Mouse (Mus musculus): Measurements from ENCODE around the gene Slc6a2.

The Slc6a2 gene

DNA sequence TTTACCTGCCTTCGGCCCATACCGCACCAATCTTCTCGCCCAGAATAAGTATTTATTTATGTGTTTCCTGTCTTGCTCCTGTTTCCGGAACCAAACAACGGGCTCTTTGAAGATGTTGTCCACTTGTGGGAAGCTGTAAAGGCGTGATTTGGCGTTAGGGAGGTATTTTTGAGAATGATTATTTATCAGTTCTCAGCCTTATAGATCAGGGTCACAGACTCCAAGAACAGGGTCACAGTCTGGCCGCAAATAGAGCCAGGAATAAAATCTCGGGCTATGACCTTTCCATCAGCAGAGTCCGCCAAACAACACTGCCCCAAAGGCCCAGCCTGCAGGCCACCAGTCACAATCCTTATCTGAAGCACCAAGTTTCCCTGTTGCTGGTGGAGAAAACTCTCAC is at the start of gene Slc6a2:
Slc6a2 (plus strand) TSS at position 301 of the 400 bp plus-strand sequence.
- no peak for DNase-seq (ENCODE audit: low spot score in 2 of 2)

DNA sequence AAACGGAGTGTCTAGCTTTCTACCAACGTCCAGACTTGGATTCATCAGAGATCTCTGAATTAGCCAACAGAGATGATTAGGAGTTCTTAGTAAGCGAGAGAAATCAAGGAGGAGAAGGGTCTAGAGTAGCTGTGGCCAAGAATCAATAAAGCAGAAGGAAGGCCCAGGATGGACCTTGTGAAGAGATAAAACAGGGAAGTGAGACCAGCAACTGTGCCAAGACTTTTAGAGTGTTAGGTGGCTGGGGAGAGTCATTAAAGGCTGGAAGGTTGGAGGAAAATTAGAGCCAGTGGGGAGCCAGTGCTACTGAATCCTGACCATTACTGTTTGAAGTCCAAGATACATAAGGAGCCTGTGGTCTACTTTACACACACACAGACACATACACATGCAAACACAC is 48.4 kb upstream of the Slc6a2 start:
- DNase-seq (ENCODE audit: low spot score in 2 of 2), result no peak

DNA sequence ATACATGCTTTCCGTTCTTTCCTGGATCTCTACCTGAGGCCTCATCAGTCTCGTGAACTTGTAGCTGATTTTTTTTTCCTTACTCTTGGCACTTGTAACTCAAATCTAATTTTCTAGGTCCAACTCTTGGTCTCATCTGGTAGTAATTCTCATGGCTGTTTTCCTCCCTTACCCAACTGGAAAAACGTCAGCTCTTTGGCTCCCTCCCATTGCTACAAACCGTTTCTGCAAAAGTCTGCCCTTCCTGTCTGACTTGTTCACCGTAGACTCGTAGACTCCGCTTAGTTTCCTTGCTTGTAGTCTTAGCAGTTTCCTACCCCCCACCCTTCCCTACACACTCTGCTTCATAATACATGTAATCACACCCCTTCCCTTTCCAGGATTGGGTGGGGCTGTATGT is 46.5 kb upstream of the Slc6a2 start:
- no peak for DNase-seq (ENCODE audit: low spot score in 2 of 2)

DNA sequence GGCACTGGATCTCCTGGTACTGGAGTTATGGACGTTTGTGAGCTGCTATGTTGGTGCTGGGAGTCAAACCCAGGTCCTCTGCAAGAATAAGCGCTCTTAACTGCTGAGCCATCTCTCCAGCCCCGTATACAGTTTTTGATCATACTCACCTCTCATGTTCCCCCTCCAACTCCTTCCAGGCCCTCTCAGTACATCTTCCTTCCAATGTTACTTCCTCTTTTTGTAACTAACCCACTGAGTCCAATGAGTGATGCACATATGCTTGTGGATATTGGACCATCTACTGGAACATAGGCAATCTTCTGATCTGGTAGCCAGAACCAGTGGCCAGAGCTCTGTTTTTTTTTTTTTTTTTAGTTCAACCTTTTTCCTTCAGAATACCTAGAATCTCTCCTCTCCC is 43.8 kb upstream of the Slc6a2 start:
- no peak for DNase-seq (ENCODE audit: low spot score in 2 of 2)

DNA sequence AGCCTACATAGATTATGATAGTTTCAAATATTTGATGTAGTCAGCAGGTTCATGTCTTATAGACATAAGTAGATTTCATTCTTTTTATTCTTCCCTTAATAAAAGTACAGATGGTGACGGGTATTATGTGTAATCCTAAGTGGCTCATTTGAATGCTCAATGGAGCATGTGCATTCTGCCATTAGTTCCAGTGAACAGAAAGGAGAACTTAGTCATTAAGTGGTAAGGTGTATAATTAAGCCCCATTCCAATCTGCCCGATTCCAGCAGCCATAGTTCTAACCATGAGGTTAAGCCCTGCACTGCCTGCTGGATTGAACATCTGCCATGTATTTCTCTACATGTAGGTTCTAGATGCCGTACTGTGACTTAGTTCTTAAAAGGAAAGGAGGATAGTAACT is 38.1 kb upstream of the Slc6a2 start:
- DNase-seq (ENCODE audit: low spot score in 2 of 2), result no peak

DNA sequence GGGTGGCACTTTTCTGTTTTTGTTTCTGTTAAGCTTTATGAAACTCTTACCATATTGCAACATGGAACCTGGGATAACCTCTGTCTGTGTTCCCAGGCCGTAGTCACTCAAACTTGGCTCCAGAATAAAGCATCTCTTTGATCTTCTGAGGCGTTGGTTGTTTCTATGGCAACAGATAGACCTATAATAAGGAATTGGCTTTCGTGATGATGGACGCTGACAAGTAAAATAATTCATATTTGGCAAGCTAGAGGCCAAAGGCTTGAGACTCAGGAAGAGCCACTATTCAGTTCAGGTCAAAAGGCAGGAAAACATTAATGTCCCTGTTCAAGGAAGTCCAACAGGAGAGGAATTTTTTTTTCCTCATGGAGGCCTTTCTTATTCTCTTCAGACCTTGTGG is 30.9 kb upstream of the Slc6a2 start:
- DNase-seq (ENCODE audit: low spot score in 2 of 2), result no peak

DNA sequence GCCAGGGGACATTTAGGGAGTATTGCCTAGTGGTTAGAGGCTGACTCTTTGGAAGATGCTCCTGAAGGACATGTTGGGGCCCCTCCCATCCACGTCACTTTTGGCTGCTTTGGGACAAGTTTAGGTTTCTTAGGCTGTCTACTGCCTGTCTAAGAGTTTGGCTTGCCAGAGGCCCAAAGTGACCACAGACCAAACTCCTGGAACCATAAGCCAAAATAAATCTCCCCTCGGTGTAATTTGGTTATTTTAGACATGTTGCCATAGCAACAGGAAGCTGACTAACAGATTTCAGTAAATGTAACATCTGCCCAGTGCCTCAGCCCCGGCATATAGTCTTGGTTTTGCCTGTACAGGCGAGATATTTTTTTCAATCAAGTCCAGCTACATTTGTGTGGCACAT is 21.8 kb upstream of the Slc6a2 start:
- no peak for DNase-seq (ENCODE audit: low spot score in 2 of 2)

DNA sequence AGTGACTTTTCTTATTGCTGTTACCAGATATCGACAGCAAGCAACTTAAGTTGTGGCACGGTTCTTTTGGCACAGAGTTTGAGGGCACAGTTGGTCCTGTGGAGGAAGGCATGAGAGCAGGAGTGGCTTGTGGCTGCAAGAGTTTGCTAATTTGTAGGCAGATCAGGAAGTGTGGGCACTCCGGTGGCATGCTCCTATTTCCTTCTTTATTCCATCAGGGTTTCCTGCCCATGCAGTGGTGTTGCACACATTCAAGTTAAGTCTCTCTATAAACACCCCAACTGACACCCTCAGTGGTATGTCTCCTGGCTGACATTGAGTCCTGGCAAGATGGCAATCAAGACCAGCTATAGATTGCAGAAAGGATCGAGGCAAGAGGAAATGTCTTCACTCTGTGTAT is 10.8 kb upstream of the Slc6a2 start:
- DNase-seq (ENCODE audit: low spot score in 2 of 2), result no peak

DNA sequence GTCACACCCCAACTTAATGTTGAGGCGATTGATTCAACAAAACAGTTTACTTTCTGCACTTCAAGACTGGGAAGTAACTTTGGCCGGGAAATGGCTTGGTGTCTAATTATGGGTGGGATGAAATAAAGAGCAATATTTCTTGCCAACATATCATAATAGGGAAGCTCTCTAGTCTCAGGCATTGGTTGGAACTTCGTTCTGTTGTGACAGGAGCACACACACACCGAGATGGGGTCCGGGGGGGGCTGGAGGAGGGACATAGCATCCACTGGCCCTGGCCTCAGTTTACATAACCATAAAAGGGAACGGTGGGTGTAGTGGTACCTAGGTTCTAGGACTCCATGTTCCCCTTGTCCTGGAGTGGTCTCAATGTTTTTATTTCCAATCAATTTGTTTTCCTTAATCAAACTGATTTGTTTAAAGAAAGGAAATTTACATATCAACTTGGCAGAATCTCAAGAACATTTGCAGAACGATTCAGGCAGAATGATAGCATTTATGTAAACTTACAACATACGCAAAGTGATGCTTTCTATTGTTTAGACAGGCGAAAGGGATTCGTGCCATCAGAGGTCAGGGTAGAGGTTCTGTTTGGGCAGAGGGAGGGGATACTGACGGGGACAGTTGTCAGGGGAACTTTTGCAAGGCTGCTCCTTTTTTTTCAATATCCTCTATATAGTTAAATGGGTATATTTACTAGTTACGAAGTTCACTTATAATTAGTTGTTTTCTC is 9.1 kb upstream of the Slc6a2 start:
- no peak for DNase-seq (ENCODE audit: low spot score in 2 of 2)

DNA sequence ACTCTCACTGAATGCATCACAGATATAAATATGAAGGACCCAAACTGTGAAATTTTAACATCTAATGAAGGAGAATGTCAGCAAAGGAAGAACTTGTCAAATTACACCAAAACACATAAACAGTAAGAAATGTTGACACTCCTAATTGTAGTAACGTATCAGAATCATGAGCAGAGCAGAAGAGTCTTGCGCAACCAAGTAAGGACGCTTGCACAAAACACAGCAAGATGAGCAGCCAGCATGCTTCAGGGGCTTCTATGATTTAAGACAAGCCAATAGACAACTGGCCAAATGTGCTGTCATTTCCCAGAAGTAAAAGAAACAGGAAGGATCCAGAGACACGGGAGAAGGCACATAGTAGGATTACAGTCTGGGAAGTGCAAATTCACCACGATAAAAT is 5.8 kb upstream of the Slc6a2 start:
- no peak for DNase-seq (ENCODE audit: low spot score in 2 of 2)

DNA sequence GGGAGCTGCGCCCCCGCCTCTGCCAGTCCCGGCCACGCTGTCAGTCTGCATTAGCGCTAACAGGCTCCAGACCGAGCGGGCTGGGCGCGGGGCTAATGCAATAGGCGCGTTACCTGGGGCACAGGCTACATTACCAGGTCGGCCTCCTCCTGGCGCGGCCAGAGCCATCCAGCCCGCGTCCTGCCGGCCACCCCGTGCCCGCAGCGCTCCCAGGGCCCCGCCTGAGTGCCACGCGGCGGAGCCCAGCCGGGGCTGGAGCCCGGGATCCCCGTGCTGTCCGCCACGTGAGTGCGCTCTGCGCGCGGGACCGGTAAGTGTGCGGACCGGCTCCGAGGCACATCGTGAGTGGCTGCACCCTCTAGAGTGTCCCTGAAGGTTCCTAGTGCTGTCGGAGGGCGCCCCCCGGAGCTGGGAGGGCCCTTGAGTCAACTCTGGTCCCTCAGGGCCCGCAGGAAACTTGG is 602 bp downstream of the Slc6a2 start:
- no peak for DNase-seq (ENCODE audit: low spot score in 2 of 2)

DNA sequence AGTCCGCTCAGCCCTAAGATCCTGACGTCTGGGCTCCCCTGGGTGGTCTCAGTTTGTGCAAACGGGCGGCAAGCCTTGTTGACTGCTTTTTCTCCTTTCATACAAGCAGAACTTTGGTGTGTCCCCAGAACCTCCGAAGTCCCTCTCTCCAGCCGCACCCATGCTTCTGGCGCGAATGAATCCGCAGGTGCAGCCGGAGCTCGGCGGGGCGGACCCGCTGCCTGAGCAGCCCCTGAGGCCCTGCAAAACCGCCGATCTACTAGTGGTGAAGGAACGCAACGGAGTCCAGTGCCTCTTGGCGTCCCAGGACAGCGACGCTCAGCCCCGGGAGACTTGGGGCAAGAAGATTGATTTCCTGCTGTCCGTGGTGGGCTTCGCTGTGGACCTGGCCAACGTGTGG is 1.2 kb downstream of the Slc6a2 start:
- no peak for DNase-seq (ENCODE audit: low spot score in 2 of 2)

DNA sequence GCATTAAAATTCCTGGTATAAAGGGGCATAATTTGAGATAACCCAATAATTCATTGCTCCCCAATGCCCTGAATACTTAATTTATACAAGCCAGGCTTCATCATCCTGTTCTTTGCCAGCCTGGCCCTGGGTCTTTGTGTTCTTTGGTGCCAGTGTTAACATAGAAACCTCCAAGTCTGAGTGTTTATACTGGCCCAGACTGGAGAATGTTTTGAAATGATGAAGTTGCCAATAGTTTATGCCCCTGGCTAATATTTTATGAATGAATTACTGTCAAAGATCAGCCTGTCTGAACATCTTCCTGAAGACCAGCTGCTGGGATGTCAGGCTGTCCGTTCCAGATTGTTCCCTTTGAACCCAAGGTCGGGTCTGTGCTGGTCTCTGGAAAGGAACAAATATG is 4.7 kb downstream of the Slc6a2 start:
- DNase-seq (ENCODE audit: low spot score in 2 of 2), result no peak

DNA sequence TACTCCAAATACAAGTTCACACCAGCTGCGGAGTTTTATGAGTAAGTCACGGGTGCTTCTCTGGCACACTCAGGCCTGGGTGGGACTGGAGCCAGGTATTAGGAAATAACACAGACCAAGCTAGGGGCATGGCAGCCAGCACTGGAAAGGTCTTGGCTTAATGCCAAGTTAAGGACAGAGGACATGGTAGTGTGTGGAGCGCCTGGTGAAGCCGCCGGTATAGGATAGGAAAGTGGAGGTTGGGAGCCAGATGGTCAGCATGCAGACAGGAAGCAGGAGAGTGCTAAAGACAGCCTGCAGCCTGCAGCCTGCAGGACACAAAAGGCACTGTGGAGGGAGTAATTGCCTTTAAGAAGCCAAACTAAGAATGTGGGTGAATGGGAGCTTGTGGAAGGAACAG is 13.1 kb downstream of the Slc6a2 start:
- DNase-seq (ENCODE audit: low spot score in 2 of 2), result no peak

DNA sequence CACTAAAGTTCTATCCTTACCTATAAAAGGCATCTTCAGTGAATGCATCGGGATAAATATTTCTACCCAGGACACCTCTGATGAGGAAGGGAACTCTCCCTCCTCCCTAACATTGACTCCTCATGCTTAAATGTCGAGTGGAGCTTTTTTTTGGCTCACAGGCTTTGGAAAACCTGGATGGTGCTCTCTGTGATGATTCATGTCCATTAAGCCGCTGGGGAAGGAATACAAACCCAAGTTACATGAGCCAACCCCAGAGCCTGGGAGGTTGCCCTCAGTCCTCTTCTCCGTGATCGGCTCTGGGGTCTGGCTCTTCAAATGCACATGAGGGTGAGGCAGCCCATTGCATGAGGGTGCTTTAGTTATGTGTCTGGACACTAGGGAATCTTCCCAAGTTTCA is 16.8 kb downstream of the Slc6a2 start:
- DNase-seq (ENCODE audit: low spot score in 2 of 2), result no peak

DNA sequence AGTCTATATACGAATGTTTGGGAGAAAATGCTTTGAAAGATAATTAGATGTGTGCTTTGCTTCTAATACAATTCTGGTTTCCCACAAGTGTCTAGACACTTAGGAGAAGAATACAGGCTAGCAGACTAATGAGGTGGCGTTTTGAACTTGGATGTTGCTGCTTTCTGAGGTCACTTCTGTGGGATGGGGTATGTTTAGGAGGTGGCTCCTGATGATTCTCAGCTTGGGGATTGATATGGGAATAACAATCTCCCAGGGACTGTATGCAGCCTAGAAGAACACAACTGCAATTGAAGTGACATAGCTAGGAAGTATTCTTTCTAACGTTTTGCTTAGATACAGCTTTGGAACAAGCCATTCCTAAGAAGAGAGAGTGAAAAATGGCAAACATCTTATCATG is 22.6 kb downstream of the Slc6a2 start:
- DNase-seq (ENCODE audit: low spot score in 2 of 2), result no peak

DNA sequence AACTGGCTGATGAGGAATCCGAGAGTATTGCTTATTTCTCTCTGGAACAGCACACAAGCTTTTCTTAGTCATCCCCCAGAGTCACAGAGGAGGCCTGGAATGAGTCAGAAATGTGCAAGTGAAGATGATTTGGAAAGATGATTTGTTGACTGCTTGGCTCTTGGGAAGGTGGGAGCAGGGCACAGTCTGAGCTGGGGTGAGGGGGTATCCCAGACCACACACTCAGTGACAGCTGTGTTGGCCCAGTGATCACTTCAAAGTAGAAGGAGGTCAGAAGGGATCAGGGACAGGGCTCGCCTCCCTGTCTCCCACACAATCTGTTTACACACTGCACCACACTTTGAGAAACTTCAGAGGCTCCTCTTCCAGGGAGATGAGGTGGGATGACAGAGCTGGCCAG is 24.5 kb downstream of the Slc6a2 start:
- DNase-seq (ENCODE audit: low spot score in 2 of 2), result no peak

DNA sequence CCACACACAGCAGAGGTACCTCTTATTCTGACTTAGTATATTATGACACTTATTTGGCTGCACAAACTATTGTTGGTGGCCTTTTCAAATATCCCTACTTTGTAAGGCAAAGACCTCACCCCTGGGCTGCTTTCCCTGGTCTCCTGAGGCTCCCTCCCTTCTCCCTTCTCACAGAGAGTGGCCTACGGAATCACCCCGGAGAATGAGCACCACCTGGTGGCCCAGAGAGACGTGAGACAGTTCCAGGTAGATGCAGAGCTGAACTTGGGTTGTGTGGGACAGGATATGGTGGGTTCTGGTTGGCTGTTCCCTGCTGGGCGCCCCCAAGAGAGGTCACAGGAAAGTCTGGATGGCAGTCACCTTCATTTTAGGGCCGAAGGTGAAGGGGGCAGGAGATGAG is 37.0 kb downstream of the Slc6a2 start:
- peak; percentile 26 to 44 for DNase-seq (ENCODE audit: low spot score in 2 of 2)

DNA sequence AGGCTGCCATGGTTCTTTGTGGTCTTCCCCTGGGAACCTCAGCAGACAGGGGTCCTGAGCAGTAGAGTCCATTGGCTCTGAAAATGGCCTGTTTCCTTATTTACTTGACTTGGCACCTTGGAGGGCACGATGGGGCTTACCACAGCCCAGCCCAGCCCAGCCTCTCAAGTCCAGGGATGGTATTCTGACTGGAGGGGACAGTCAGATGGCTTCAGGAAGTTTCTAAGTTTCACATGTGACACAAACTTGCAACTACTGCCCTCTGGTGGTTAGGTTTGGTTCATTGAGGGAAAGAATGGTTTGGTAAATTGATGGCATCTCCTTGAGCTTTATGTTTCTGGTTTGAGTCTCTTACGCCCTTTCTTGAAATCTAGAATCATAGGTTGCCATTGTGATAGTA is 38.7 kb downstream of the Slc6a2 start:
- peak in 1 of 2 experiments; percentile 28 for DNase-seq (ENCODE audit: low spot score in 2 of 2)

DNA sequence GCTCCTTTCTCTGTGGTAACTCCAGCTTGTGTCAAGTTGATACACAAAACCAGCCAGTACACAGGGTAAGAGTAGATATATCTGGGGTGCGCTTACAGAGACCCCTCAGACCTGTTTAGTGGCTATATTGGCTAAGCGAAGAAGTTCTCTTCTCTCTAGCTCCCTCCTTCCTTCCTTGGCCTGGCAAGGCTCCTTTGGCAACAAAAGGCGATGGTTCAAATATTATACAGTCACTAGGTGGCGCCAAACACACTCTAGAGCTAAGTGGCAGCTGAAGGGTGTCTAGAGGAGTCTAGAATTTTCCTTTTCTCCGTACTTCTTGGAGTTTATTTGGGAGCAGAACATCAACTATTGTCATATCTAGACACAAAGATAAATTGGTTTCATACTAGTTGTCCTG is 50.4 kb downstream of the Slc6a2 start:
- peak in 1 of 2 experiments; percentile 31 for DNase-seq (ENCODE audit: low spot score in 2 of 2)

DNA sequence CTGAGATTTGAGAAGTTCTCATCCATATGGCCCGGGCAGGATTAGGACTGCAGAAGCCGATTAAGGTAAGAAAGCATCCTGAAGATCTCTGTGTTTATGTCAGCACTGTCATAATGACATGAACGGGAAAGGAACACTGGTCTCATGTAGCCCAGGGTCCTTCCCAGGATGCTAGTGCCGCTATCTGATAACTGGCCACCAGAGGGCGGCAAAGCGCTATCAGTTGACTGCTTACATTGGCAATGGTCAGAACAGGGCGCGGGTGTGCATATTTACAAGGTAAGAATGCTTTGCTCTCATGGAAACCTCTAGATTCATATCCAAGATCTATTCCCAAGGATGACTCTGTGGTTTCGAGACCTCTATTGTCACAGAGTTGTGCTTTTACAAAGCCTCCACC is 51.6 kb downstream of the Slc6a2 start:
- peak; percentile 63 to 88 for DNase-seq (ENCODE audit: low spot score in 2 of 2)

DNA sequence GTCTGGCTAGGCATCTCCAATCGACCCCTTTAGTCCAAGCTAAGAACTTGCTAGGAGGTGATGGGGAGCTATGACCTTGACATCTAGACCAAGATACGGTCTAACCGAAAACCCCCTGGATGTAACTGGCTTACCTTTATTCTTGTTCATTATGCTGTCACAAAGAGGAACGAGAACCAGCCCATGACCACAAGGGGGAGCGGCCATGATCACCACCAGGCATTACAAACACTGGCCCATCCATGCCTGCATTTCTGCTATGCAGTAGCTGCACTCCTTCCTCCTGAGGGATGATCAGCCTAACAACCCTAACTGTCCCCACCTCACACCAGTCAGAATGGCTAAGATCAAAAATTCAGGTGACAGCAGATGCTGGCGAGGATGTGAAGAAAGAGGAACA is 52.3 kb downstream of the Slc6a2 start:
- DNase-seq (ENCODE audit: low spot score in 2 of 2), result no peak

DNA sequence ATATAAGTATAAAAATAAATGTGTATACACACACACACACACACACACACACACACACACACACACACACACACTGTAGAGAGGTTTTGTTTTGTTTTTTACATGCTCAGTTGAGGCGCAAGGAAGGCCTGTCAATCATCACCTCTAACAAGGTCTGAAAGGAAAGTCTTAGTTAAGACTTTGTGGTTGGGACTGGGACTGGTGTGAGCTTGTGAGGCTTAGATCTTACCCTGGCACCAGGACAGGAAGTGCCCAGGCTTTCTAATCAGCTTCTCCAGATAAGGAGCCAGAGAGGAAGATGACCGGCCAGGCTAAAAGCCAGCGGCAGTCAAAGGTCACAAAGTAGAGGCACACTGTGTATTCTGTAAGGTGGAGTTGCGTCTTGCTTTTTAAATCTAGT is 54.4 kb downstream of the Slc6a2 start:
- DNase-seq (ENCODE audit: low spot score in 2 of 2), result no peak

DNA sequence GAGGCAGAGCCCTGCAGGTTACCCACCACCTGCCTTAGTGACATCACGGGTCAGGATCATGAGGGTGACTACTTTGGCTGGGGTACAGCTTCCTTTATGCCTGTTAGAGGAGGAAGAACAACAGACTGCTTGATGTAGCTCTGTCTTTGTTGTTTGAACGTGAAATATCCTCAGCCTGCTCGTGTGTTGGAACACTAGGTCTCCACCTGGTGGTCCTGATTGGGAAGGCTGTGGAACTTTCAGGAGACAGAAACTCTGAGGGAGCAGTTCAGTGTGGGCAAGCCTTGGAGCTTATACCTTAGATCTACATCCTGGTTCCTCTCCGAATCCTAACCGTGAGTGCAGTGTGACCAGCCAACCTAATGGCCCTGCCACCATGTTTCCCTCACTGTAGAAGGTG is 61.9 kb downstream of the Slc6a2 start:
- no peak for DNase-seq (ENCODE audit: low spot score in 2 of 2)
